Mouse (Mus musculus) layer of hippocampus, adult 6 months (tissue): ENCODE measurements around the gene Rrad. TPM values are rescaled to one million over a fixed set of nuclear protein-coding genes. Genes with fewer than 3 reads are reported as not detected.

Experiments used
- long read RNA-seq, 2 experiments: library from polyadenylated mRNA; unstranded; transcript quantifications; one replicate each; pipeline ENCODE4 v2.0.0; 2019 to 2020
- polyA plus RNA-seq: library from polyadenylated mRNA; unstranded; fragments of <200 nt; fragmentation: Nextera tagmentation; gene quantifications from 2 replicates; pipeline ENCODE4 v1.2.3, GENCODE M21; 2021

The Rrad gene
- 0.95 and 0.98 TPM in 2 replicates for polyA plus RNA-seq
- long read RNA-seq, experiment 1, partial matches to known transcripts = 0 of 1 reads
- long read RNA-seq, experiment 1, other reads (novel, unspliced or antisense) = 0 of 1 reads
- long read RNA-seq, experiment 2, partial matches to known transcripts = 1 of 6 reads
- long read RNA-seq, experiment 2, other reads (novel, unspliced or antisense) = 1 of 6 reads

DNA sequence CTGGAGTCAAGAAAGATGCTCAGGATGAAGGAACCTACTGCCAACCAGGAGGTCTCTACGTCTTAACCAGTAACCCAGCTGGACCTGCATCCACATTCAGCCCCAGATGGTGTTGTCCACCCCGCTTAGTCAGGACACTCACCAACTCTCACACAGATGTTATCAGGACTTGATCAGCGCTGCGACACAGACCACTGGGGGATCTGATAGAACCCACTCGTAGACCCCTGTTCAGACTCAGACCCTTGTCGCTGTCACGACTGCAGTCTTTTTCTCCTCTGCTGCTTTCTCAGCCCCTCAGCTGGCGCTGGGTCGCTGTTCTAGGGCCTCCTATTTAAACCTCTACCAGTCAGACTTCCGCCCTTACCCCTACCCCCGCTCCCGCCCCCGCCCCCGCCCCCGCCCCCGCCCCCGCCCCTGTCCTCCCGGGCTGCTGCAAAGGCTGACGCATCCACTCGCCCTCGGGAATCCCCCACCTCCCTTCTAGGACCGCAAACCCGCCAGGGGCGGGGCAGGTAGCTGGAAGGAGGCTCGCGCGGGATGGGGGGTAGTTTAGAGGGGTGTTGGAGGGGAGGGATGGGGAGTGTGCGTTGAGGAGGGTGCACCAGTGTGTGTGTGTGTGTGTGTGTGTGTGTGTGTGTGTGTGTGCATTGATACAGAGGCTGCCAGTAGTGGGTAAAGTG lies at the start of gene Rrad:
Gene Rrad, minus strand, starts transcription at position 347 of the 683 bp plus-strand sequence.

DNA sequence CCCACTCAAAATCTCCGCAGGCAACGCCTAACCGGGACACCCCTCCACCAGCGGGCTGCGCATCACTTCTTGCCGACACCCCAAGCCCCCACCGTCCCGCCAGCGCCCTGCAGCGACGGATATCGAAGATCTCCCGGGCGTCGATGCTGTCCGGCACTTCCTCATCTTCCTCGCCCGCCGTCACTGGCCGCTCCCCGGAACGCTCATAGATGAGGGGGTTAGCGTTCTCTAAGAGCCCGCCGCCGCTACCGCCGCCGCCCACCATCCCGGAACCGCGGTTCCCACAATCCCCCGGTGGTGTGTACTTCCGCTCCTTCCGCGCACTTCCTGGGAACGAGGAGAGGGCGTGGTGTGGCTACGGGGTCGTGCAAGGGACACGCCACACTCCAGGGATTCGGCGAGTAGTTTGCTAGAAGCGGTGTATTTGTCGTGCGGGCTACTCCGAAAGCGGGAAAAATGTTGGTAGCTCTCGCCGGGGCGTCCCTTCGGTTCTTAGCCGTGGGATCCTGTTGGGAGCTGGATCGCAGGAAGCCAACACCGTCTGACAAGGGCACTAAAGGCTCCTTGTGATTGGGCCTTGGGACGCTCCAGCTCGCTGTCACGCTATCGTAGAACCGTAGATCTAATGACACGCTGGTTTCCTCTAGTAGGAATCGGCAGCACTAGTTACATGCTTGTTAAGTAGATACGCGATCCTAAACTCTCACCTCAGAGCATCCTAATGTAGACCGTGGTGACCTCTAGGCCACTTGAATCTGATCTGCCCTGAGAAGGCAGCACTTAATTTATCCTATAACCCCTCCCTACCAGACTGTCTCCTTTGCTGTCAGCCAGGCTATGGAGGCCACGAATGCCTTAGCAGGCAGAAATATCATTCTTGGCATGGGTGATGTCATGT lies 10.5 kb upstream of the Rrad start, which contains the start of gene Ciao2b:
Gene Ciao2b, minus strand, starts transcription at position 540 of the 898 bp plus-strand sequence.

DNA sequence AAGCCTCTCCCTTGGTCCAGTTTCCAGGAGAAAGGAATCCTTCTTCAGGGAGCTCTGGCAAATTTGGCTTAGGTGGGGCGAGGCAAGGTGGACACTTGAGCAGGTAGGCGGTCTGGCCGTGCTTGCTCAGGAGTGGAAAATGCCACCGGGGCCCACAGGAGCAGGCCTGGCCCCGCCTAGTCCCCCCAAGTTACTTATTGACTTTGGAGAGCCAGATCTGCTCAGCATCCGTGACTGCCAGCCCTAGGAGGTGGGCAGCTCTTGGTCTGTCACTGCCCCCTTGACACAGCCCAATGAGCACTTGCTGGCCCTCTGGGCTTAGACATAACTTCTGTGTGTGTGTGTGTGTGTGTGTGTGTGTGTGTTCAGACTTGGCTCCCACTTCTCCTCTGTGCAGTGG lies 7.0 kb downstream of the Rrad start, which contains the start of gene Cdh16:
Gene Cdh16, minus strand, starts transcription at position 236 of the 400 bp plus-strand sequence.

DNA sequence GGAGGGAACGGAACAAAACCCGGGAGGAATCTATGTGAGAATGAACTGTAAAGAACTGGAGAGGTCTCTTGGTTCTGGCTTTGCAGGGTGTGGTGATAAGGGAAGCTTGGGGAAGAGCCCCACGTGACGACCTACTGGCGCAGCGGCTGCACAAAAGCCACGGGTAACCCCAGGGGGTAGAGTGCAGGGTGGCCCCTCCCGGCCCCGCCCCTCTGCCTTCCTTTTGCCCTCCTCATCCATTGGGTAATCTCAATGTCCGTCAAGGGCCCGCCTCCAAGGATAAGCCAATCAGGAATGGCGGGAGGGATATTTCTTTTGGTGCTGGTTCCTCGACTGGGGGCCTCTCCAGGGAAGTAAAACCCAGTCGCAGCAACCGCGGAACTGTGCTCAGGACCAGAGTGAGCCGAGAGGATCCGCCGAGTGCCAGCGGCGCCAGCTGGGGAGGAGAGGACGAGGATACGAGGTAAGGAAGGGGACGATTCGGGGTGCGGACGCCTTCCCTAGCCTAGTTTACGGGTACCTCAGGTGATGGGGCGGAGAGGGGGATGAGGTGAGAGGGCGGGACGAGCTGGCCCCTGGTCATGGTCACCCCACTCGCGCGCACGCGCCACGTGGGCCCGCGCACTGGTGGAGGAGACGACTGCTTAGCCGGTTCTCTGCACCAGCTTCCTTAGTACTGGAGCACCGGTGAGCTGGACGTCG lies 39.8 kb downstream of the Rrad start, which contains the start of gene Pdp2:
Gene Pdp2, plus strand, starts transcription at position 319 of the 702 bp plus-strand sequence.

Other genes with a start within 250 kb of the Rrad start
- gene Cmtm4, start 235.5 kb downstream of the Rrad start, polyA plus RNA-seq = 8.1 and 8.3 TPM in 2 replicates
- 20.1 and 27.9 TPM in 2 replicates for gene Dync1li2, start 188.3 kb downstream of the Rrad start, polyA plus RNA-seq
- gene Terb1, start 121.4 kb downstream of the Rrad start, polyA plus RNA-seq = 0.13 and 0.15 TPM in 2 replicates
- 72.0 and 72.3 TPM in 2 replicates for gene Nae1, start 96.7 kb downstream of the Rrad start, polyA plus RNA-seq
- 22.2 and 25.6 TPM in 2 replicates for gene Car7, start 96.6 kb downstream of the Rrad start, polyA plus RNA-seq
- 6.6 and 11.4 TPM in 2 replicates for gene Pdp2, start 39.9 kb downstream of the Rrad start, polyA plus RNA-seq
- gene Cdh16, start 6.9 kb downstream of the Rrad start, polyA plus RNA-seq = not detected in 2 replicates
- 92.2 and 95.5 TPM in 2 replicates for gene Ciao2b, start 10.6 kb upstream of the Rrad start, polyA plus RNA-seq
- not detected in 2 replicates for gene Ces2a, start 102.7 kb upstream of the Rrad start, polyA plus RNA-seq
- gene Ces2b, start 200.2 kb upstream of the Rrad start, polyA plus RNA-seq = not detected in 2 replicates
- gene Ces2c, start 215.7 kb upstream of the Rrad start, polyA plus RNA-seq = not detected in 2 replicates